Comparison of ENCODE assay signal across 8 mouse cellular contexts in genomic region chr2:29869646-29870451, GRCm38 (mm10). TPM values are rescaled to one million over a fixed set of nuclear protein-coding genes. Genes with fewer than 3 reads are reported as not detected.
A peak's percentile ranks its signal among the peaks of the same experiment; 100 is the strongest.
DNase-seq lines count a peak whose midpoint lies in the region; ATAC-seq and TF ChIP-seq lines count a peak whose summit lies in the region.

No protein-coding gene starts in this region.

- H3K36me3 ChIP-seq in embryonic facial prominence, embryonic 13.5 days: peaks cover 10% of the 10 kb centered on the region; the same call in 1 of the 2 replicates
- 0 out of 2 replicates have a peak, but pooled peaks cover 5% of the 10 kb centered on the region for H3K36me3 ChIP-seq in heart, embryonic 15.5 days
- no peaks in the 10 kb centered on the region for H3K36me3 ChIP-seq in liver, adult 2 months (ENCODE audit: control insufficient read depth, insufficient read depth, low read length)

- H3K9me3 ChIP-seq in embryonic facial prominence, embryonic 13.5 days: no peaks in the 10 kb centered on the region
- no peaks in the 10 kb centered on the region for H3K9me3 ChIP-seq in heart, embryonic 15.5 days (replicated peaks)

- peak overlapping the region; percentile 79 for H3K9ac ChIP-seq in embryonic facial prominence, embryonic 13.5 days
- H3K9ac ChIP-seq in heart, embryonic 15.5 days: peak overlapping the region; percentile 70
- H3K9ac ChIP-seq in liver, adult 2 months (ENCODE audit: low read depth, low read length): peak overlapping the region; percentile 35; the same call in 1 of the 2 replicates

- H3K4me3 ChIP-seq in embryonic facial prominence, embryonic 13.5 days: peak overlapping the region; percentile 60
- peak overlapping the region; percentile 64 for H3K4me3 ChIP-seq in heart, embryonic 15.5 days
- H3K4me3 ChIP-seq in liver, adult 2 months (ENCODE audit: insufficient read depth, low read depth, low read length): peak overlapping the region; percentile 62

- whole genome bisulfite sequencing in embryonic facial prominence, embryonic 13.5 days: 3% methylated on average over 17 of the region's 17 CpGs
- 3% methylated on average over 17 of the region's 17 CpGs for WGBS in heart, embryonic 15.5 days
- 31% methylated on average over 17 of the region's 17 CpGs for WGBS in liver, adult 2 months

- H3K27ac ChIP-seq in embryonic facial prominence, embryonic 13.5 days: peak overlapping the region; percentile 76; the same call in 1 of the 2 replicates
- peak overlapping the region; percentile 85 for H3K27ac ChIP-seq in heart, embryonic 15.5 days
- no peak overlapping the region for H3K27ac ChIP-seq in liver, adult 2 months (replicated peaks; ENCODE audit: insufficient read depth, low read depth, low read length)

- intact Hi-C loops in left cerebral cortex, postnatal 4 days (cut with DNase I): no loop called here

- H3K4me1 ChIP-seq in embryonic facial prominence, embryonic 13.5 days: peaks cover 12% of the 10 kb centered on the region
- H3K4me1 ChIP-seq in heart, embryonic 15.5 days (replicated peaks): peaks cover 23% of the 10 kb centered on the region
- peaks cover 2% of the 10 kb centered on the region; the same call in 1 of the 2 replicates for H3K4me1 ChIP-seq in liver, adult 2 months (ENCODE audit: control insufficient read depth, insufficient read depth, low read length)

- peak; percentile 27; the same call in 1 of the 2 replicates for ATAC-seq in embryonic facial prominence, embryonic 13.5 days (ENCODE audit: insufficient number of reproducible peaks, insufficient read depth, low FRiP score, low TSS enrichment, low read depth)
- ATAC-seq in heart, embryonic 15.5 days (replicated peaks; ENCODE audit: insufficient number of reproducible peaks, insufficient read depth, low FRiP score, low read depth): peak; percentile 48

- no peaks in the 10 kb centered on the region for H3K79me2 ChIP-seq in liver, adult 2 months (ENCODE audit: control insufficient read depth, insufficient read depth, low read length)

- no peak for TF ChIP-seq CTCF in liver, adult 2 months (IDR thresholded peaks at IDR 0.05; ENCODE audit: low read depth, low read length)

- H3K27me3 ChIP-seq in embryonic facial prominence, embryonic 13.5 days: 0 out of 2 replicates have a peak, but pooled peaks cover 9% of the 10 kb centered on the region
- no peaks in the 10 kb centered on the region for H3K27me3 ChIP-seq in heart, embryonic 15.5 days
- H3K27me3 ChIP-seq in liver, adult 2 months (ENCODE audit: control insufficient read depth, insufficient read depth, low read length): no peaks in the 10 kb centered on the region

- no peak for TF ChIP-seq POLR2A in liver, adult 2 months (IDR thresholded peaks at IDR 0.05; ENCODE audit: extremely low read depth, insufficient read depth, low read length)

- DNase-seq in thymus, postnatal 10 days (ENCODE audit: low spot score in 2 of 2): peak; percentile 17 to 22
- no peak for DNase-seq in thymus, postnatal 4 days
- DNase-seq in liver, adult 2 months (ENCODE audit: extremely low read depth, low read depth, low spot score): no peak
- DNase-seq in naive thymus-derived CD4-positive, alpha-beta T cell, adult 2 months (ENCODE audit: low read depth): peak; percentile 34
- DNase-seq in left cerebral cortex, postnatal 4 days: no peak
- no peak for DNase-seq in ovary, postnatal 14 days (ENCODE audit: low spot score)

- peak overlapping the region; percentile 94 for H3K4me2 ChIP-seq in embryonic facial prominence, embryonic 13.5 days
- peak overlapping the region; percentile 98 for H3K4me2 ChIP-seq in heart, embryonic 15.5 days

RNA-seq across cellular contexts. Expression of gene Cercam, which starts 0.9 kb away (rescaled TPM):
- 29.6 and 29.7 TPM in 2 replicates for polyA plus RNA-seq in embryonic facial prominence, embryonic 13.5 days (2015; fragmentation: Nextera tagmentation; extraction: Ambion mirVana)
- 17.9 and 24.4 TPM in 2 replicates for polyA plus RNA-seq in heart, embryonic 15.5 days (2015; fragmentation: Nextera tagmentation; extraction: Ambion mirVana)
- 0.18 and 0.34 TPM in 2 replicates for total RNA-seq in liver, adult 2 months (2014; rRNA removed)
- 0.31 and 0.54 TPM in 2 replicates for polyA plus RNA-seq in liver, adult 2 months (2012; rRNA removed)
- 10 to 100 TPM; 17.5 to 19.0 TPM for total RNA-seq in left cerebral cortex, postnatal 4 days (2021)

RNA-seq across cellular contexts. Expression of gene Odf2, which starts 19.2 kb away (rescaled TPM):
- 79.8 and 85.3 TPM in 2 replicates for polyA plus RNA-seq in embryonic facial prominence, embryonic 13.5 days (2015; fragmentation: Nextera tagmentation; extraction: Ambion mirVana)
- polyA plus RNA-seq in heart, embryonic 15.5 days (2015; fragmentation: Nextera tagmentation; extraction: Ambion mirVana): 42.4 and 45.2 TPM in 2 replicates
- 6.4 and 7.0 TPM in 2 replicates for total RNA-seq in liver, adult 2 months (2014; rRNA removed)
- polyA plus RNA-seq in liver, adult 2 months (2012; rRNA removed): 3.7 and 7.0 TPM in 2 replicates
- total RNA-seq in left cerebral cortex, postnatal 4 days (2021): 100 to 1,000 TPM; 119 TPM

RNA-seq across cellular contexts. Expression of gene Urm1, which starts 50.0 kb away (rescaled TPM):
- 23.4 and 26.3 TPM in 2 replicates for polyA plus RNA-seq in embryonic facial prominence, embryonic 13.5 days (2015; fragmentation: Nextera tagmentation; extraction: Ambion mirVana)
- polyA plus RNA-seq in heart, embryonic 15.5 days (2015; fragmentation: Nextera tagmentation; extraction: Ambion mirVana): 13.0 and 18.6 TPM in 2 replicates
- 8.1 and 9.8 TPM in 2 replicates for total RNA-seq in liver, adult 2 months (2014; rRNA removed)
- 26.3 and 26.6 TPM in 2 replicates for polyA plus RNA-seq in liver, adult 2 months (2012; rRNA removed)
- 10 to 100 TPM; 46.1 to 51.1 TPM for total RNA-seq in left cerebral cortex, postnatal 4 days (2021)

Comparison
In these comparisons a context has a peak if more than half of its experiments do, and no peak if none do; other contexts are left out.
1. DNase-seq: peak in thymus, postnatal 10 days (2 of 2) and naive thymus-derived CD4-positive, alpha-beta T cell, adult 2 months (single experiment); none in thymus, postnatal 4 days (single experiment), liver, adult 2 months (single experiment), left cerebral cortex, postnatal 4 days (single experiment) and ovary, postnatal 14 days (single experiment).
2. RNA of gene Cercam, which starts 0.9 kb away (polyA plus RNA-seq): 29.6 to 29.7 TPM in embryonic facial prominence, embryonic 13.5 days and 17.9 to 24.4 TPM in heart, embryonic 15.5 days; 0.31 to 0.54 TPM in liver, adult 2 months; every median in the first group is over 10 times any median in the second.
3. Peak in every context shown above with its lines, with median percentiles within 50 percentile points of each other: H3K4me3 ChIP-seq and H3K9ac ChIP-seq.